Comparison of ENCODE assay signal across 24 mouse cellular contexts in genomic region chr1:63278106-63278505, GRCm38 (mm10). TPM values are rescaled to one million over a fixed set of nuclear protein-coding genes. Genes with fewer than 3 reads are reported as not detected.
DNase-seq lines count a peak whose midpoint lies in the region; ATAC-seq and TF ChIP-seq lines count a peak whose summit lies in the region.
"Had no signal": no experiment of that assay in that cellular context is flagged by ENCODE, and none has a peak within 500 bp of the region (broad histone marks: within the 10 kb centered on the region; RNA-seq: fewer than 3 reads in every experiment).

No protein-coding gene starts in this region.

- no peaks in the 10 kb centered on the region for H3K4me1 ChIP-seq in hindbrain, postnatal 0 days (ENCODE audit: insufficient read depth, low read length)
- H3K4me1 ChIP-seq in hindbrain, embryonic 10.5 days (replicated peaks): peaks cover 6% of the 10 kb centered on the region
- H3K4me1 ChIP-seq: neural tube, embryonic 13.5 days had no signal

- no peak for ATAC-seq in hindbrain, postnatal 0 days
- ATAC-seq: CD4-positive, CD25-positive, alpha-beta regulatory T cell, adult 4 months; forebrain, embryonic 16.5 days had no signal

- peak; percentile 20; the same call in 1 of the 2 replicates for TF ChIP-seq CTCF in gastrocnemius, adult 2 months (IDR thresholded peaks at IDR 0.05)
- peak; percentile 39 for TF ChIP-seq CTCF in hindbrain, postnatal 0 days (IDR thresholded peaks at IDR 0.05; ENCODE audit: low read depth)

- no peaks in the 10 kb centered on the region for H3K9me3 ChIP-seq in hindbrain, postnatal 0 days (ENCODE audit: low read length)
- H3K9me3 ChIP-seq in hindbrain, embryonic 10.5 days: no peaks in the 10 kb centered on the region
- H3K9me3 ChIP-seq: heart, embryonic 12.5 days; neural tube, embryonic 13.5 days had no signal

- no peaks in the 10 kb centered on the region for H3K36me3 ChIP-seq in hindbrain, postnatal 0 days (ENCODE audit: insufficient read depth, low read length)
- H3K36me3 ChIP-seq in hindbrain, embryonic 10.5 days: peaks cover 8% of the 10 kb centered on the region
- H3K36me3 ChIP-seq: heart, embryonic 12.5 days; neural tube, embryonic 13.5 days had no signal

- intact Hi-C loops in gastrocnemius, adult 2 months (cut with DNase I): no loop called here

- no peak for DNase-seq in gastrocnemius, adult 2 months
- DNase-seq in gastrocnemius, adult 18-20 months (ENCODE audit: low spot score): no peak
- DNase-seq in hindbrain, postnatal 0 days (ENCODE audit: low spot score): no peak
- DNase-seq in hindbrain, embryonic 10.5 days (ENCODE audit: low spot score): no peak
- peak; percentile 32 for DNase-seq in ES-CJ7 (ENCODE audit: low read depth, low spot score)
- peak; percentile 58 for DNase-seq in embryo, embryonic 10.5 days (ENCODE audit: low spot score)
- no peak for DNase-seq in lung, postnatal 10 days
- no peak for DNase-seq in thymus, postnatal 25 days
- DNase-seq: adrenal gland, postnatal 25 days; cerebellum, adult 11-12 months; heart, postnatal 36 days; kidney, adult 2 months; right cerebral cortex, adult 18-20 months; right cerebral cortex, postnatal 4 days; thymus, postnatal 36 days had no signal

- H3K9ac ChIP-seq in hindbrain, postnatal 0 days (replicated peaks; ENCODE audit: low read length): no peak overlapping the region
- H3K9ac ChIP-seq: heart, embryonic 12.5 days; neural tube, embryonic 13.5 days had no signal

- H3K4me3 ChIP-seq in gastrocnemius, adult 2 months: no peak overlapping the region
- no peak overlapping the region for H3K4me3 ChIP-seq in hindbrain, postnatal 0 days (ENCODE audit: low read length)
- no peak overlapping the region for H3K4me3 ChIP-seq in hindbrain, embryonic 10.5 days
- H3K4me3 ChIP-seq: heart, embryonic 12.5 days; myocyte; neural tube, embryonic 13.5 days had no signal

- 30% methylated on average over 5 of the region's 5 CpGs for WGBS in hindbrain, postnatal 0 days
- 30% methylated on average over 5 of the region's 5 CpGs for WGBS in hindbrain, embryonic 10.5 days

- H3K4me2 ChIP-seq in hindbrain, postnatal 0 days (ENCODE audit: low read depth, low read length): no peak overlapping the region
- H3K4me2 ChIP-seq: heart, embryonic 12.5 days; midbrain, embryonic 11.5 days; neural tube, embryonic 13.5 days had no signal

- H3K27ac ChIP-seq in gastrocnemius, adult 2 months: no peak overlapping the region
- H3K27ac ChIP-seq in hindbrain, postnatal 0 days: no peak overlapping the region
- no peak overlapping the region for H3K27ac ChIP-seq in hindbrain, embryonic 10.5 days
- H3K27ac ChIP-seq: kidney, postnatal 0 days; macrophage; neural tube, embryonic 13.5 days had no signal

- peaks cover 8% of the 10 kb centered on the region; the same call in 1 of the 2 replicates for H3K27me3 ChIP-seq in hindbrain, postnatal 0 days (ENCODE audit: insufficient read depth, low read length)
- H3K27me3 ChIP-seq in hindbrain, embryonic 10.5 days (ENCODE audit: insufficient read depth, poor library complexity, severe bottlenecking): peaks cover 78% of the 10 kb centered on the region

RNA-seq across cellular contexts. Expression of gene Zdbf2, which starts 5.0 kb away (rescaled TPM):
- 1 to 10 TPM; 1.0 TPM for total RNA-seq in gastrocnemius, adult 2 months (2021)
- total RNA-seq in gastrocnemius, adult 18-20 months (2021): under 1 TPM; 0.12 to 0.25 TPM
- 17.4 and 30.5 TPM in 2 replicates for total RNA-seq in hindbrain, postnatal 0 days (2014; rRNA removed)
- polyA plus RNA-seq in hindbrain, postnatal 0 days (2015; fragmentation: Nextera tagmentation; extraction: Ambion mirVana): 36.4 and 38.2 TPM in 2 replicates
- 16.4 and 18.3 TPM in 2 replicates for polyA plus RNA-seq in hindbrain, embryonic 10.5 days (2016; fragmentation: Nextera tagmentation; extraction: Ambion mirVana)
- polyA plus RNA-seq: CD4-positive, CD25-positive, alpha-beta regulatory T cell, adult 4 months; liver, adult 2 months; macrophage had no signal

Comparison
In these comparisons a context has a peak if more than half of its experiments do, and no peak if none do; other contexts are left out.
1. DNase-seq: peak in ES-CJ7 (single experiment) and embryo, embryonic 10.5 days (single experiment); none in gastrocnemius, adult 2 months (single experiment), gastrocnemius, adult 18-20 months (single experiment), hindbrain, postnatal 0 days (single experiment), hindbrain, embryonic 10.5 days (single experiment), lung, postnatal 10 days (single experiment) and thymus, postnatal 25 days (single experiment).